Mouse (Mus musculus): ENCODE measurements around the gene Tsc22d4.

Tsc22d4 gene

GRCm38 (mm10) chr5:137764609-137765340 is 19.2 kb downstream of the Tsc22d4 start:
- DNase-seq (ENCODE audit: low read depth, low spot score) = no peak

- DNase-seq (ENCODE audit: low read depth, low spot score) = peak; percentile 66
Measured at GRCm38 (mm10) chr5:137766270-137766669, 20.7 kb downstream of the Tsc22d4 start.

- no peak for DNase-seq (ENCODE audit: low read depth, low spot score)
Measured at GRCm38 (mm10) chr5:137768475-137768874, 22.9 kb downstream of the Tsc22d4 start.

GRCm38 (mm10) chr5:137770709-137771108 is 25.2 kb downstream of the Tsc22d4 start:
- DNase-seq (ENCODE audit: low read depth, low spot score) = peak; percentile 67

GRCm38 (mm10) chr5:137772755-137773154 is 27.2 kb downstream of the Tsc22d4 start:
- no peak for DNase-seq (ENCODE audit: low read depth, low spot score)

- DNase-seq (ENCODE audit: low read depth, low spot score) = no peak
Measured at GRCm38 (mm10) chr5:137775587-137776290, 30.2 kb downstream of the Tsc22d4 start.

- peak; percentile 82 for DNase-seq (ENCODE audit: low read depth, low spot score)
Measured at GRCm38 (mm10) chr5:137776408-137776918, 30.9 kb downstream of the Tsc22d4 start.

GRCm38 (mm10) chr5:137777267-137777845 is 31.8 kb downstream of the Tsc22d4 start:
- peak; percentile 38 for DNase-seq (ENCODE audit: low read depth, low spot score)

GRCm38 (mm10) chr5:137778635-137779034 is 33.1 kb downstream of the Tsc22d4 start, which contains the start of gene Ppp1r35:
Gene Ppp1r35, plus strand, starts transcription at chr5:137778849.
- DNase-seq (ENCODE audit: low read depth, low spot score) = peak; percentile 98

- peak; percentile 75 for DNase-seq (ENCODE audit: low read depth, low spot score)
Measured at GRCm38 (mm10) chr5:137779053-137779933, 33.8 kb downstream of the Tsc22d4 start.

GRCm38 (mm10) chr5:137781661-137782060 is 36.1 kb downstream of the Tsc22d4 start:
- no peak for DNase-seq (ENCODE audit: low read depth, low spot score)

GRCm38 (mm10) chr5:137782776-137783522 is 37.4 kb downstream of the Tsc22d4 start:
- DNase-seq (ENCODE audit: low read depth, low spot score) = no peak

GRCm38 (mm10) chr5:137783901-137784540 is 38.5 kb downstream of the Tsc22d4 start:
- DNase-seq (ENCODE audit: low read depth, low spot score) = no peak

- DNase-seq (ENCODE audit: low read depth, low spot score) = no peak
Measured at GRCm38 (mm10) chr5:137784546-137784945, 39.0 kb downstream of the Tsc22d4 start.

GRCm38 (mm10) chr5:137785164-137786031 is 39.9 kb downstream of the Tsc22d4 start:
- DNase-seq (ENCODE audit: low read depth, low spot score) = no peak

GRCm38 (mm10) chr5:137786109-137786942 is 40.8 kb downstream of the Tsc22d4 start:
- DNase-seq (ENCODE audit: low read depth, low spot score) = peak; percentile 100

GRCm38 (mm10) chr5:137787151-137787928 is 41.8 kb downstream of the Tsc22d4 start, which contains the start of the genes Mepce and Zcwpw1:
Gene Mepce, minus strand, starts transcription at chr5:137787655.
Gene Zcwpw1, plus strand, starts transcription at chr5:137787798.
- peak; percentile 98 for DNase-seq (ENCODE audit: low read depth, low spot score)

Data from A20 (cell line).